Mouse (Mus musculus) intestine, embryonic 15.5 days (tissue): ENCODE data around the gene Retnla. TPM values are rescaled to one million over a fixed set of nuclear protein-coding genes. Genes with fewer than 3 reads are reported as not detected.

Experiments used
- ATAC-seq: fragments of 200-750 bp; cut with Nextera tagmentation; 2 replicates; pipeline ENCODE4 v1.8.0; 2017; ENCODE audit warnings: moderate TSS enrichment, moderate library complexity
- H3K27ac ChIP-seq: fragments of 300-500 bp; sonication (generic); 2 replicates; pipeline ENCODE4 v1.5.1; 2015; ENCODE audit warnings: mild to moderate bottlenecking, inconsistent platforms
- H3K27me3 ChIP-seq: fragments of 300-500 bp; sonication (generic); replicated peaks from 2 replicates; pipeline ENCODE4 v1.6.1; 2015; ENCODE audit warnings: inconsistent platforms
- H3K36me3 ChIP-seq: fragments of 300-500 bp; sonication (generic); 2 replicates; pipeline ENCODE4 v1.6.1; 2015; ENCODE audit warnings: inconsistent platforms
- H3K4me1 ChIP-seq: fragments of 300-500 bp; sonication (generic); replicated peaks from 2 replicates; pipeline ENCODE4 v1.6.1; 2015; ENCODE audit warnings: inconsistent platforms
- H3K4me2 ChIP-seq: fragments of 300-500 bp; sonication (generic); replicated peaks from 2 replicates; pipeline ENCODE4 v1.6.1; 2015; ENCODE audit warnings: mild to moderate bottlenecking, inconsistent platforms
- H3K4me3 ChIP-seq: fragments of 300-500 bp; sonication (generic); replicated peaks from 2 replicates; pipeline ENCODE4 v1.5.1; 2015; ENCODE audit warnings: inconsistent platforms
- H3K9ac ChIP-seq: fragments of 300-500 bp; sonication (generic); 2 replicates; pipeline ENCODE4 v1.6.1; 2015; ENCODE audit warnings: inconsistent platforms
- H3K9me3 ChIP-seq: fragments of 300-500 bp; sonication (generic); 2 replicates; pipeline ENCODE4 v1.6.1; 2016; ENCODE audit warnings: inconsistent platforms
- WGBS: fragments of 180-500 bp; shearing (Covaris S2); methylation state at CpG from one replicate; pipeline ENCODE4 v1.1.7; 2015; 5-methylcytosine and 5-hydroxymethylcytosine counted together
- polyA plus RNA-seq: library from polyadenylated mRNA; unstranded; fragments of >200 nt; fragmentation: Nextera tagmentation; extraction: Ambion mirVana; gene quantifications from 2 replicates; pipeline ENCODE4 v1.2.1, GENCODE M21; 2015

Gene Retnla
- not detected in 2 replicates for polyA plus RNA-seq

DNA sequence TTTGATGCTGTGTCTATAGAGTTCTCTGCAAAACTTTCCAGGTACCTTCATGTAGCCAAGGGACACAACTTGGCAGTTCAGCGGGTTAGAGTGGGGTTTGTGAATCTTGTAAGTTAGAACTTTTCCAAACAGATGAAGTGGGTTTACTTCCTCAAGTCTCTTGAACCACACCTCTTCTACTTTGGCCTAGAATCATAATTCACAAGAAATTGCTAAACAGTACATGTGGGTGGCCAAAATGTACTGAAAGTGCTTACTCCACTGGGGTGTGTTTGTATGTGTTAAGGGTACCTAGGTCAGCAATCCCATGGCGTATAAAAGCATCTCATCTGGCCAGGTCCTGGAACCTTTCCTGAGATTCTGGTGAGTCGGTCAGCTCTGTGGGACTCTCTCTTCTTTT is at the start of gene Retnla:
Gene Retnla, plus strand, starts transcription at position 286 of the 400 bp plus-strand sequence.
- no peaks in the 10 kb centered on the region for H3K4me1 ChIP-seq
- H3K27me3 ChIP-seq, result no peaks in the 10 kb centered on the region
- no peak within 1 kb of the TSS for H3K4me2 ChIP-seq
- H3K27ac ChIP-seq, result no peak within 1 kb of the TSS
- no peaks in the 10 kb centered on the region for H3K36me3 ChIP-seq
- no peak within 1 kb of the TSS for H3K4me3 ChIP-seq
- no peak for ATAC-seq
- WGBS, result 64% methylated on average over 3 of the region's 3 CpGs
- H3K9ac ChIP-seq, result no peak within 1 kb of the TSS
- H3K9me3 ChIP-seq, result no peaks in the 10 kb centered on the region

DNA sequence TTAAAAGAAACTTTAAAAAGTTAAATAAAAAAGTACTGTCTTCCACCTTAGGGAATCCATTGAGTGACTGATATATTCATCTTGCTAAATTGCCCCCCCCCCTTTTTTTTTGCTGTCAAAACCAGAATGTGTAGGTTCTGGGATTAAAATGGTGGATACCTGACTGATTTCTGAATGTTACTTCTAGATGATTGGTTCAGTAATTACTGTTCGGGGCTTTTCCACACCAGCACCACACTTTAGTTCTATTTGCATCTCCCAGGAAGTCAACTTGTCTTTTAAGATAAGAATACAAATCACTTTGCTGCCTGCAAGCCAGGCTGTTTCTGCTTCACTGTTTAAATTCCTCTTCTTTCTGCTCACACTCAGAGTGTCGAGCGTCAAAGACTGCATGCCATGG is 44.1 kb upstream of the Retnla start:
- 37% methylated on average over 3 of the region's 3 CpGs for WGBS
- Histone ChIP-seq H3K4me1 (no peaks in the 10 kb centered on the region), H3K4me3 (no peak overlapping the region), H3K4me2 (no peak overlapping the region), H3K9ac (no peak overlapping the region), H3K9me3 (no peaks in the 10 kb centered on the region), H3K36me3 (no peaks in the 10 kb centered on the region), H3K27me3 (no peaks in the 10 kb centered on the region), H3K27ac (no peak overlapping the region)
- ATAC-seq, result no peak

DNA sequence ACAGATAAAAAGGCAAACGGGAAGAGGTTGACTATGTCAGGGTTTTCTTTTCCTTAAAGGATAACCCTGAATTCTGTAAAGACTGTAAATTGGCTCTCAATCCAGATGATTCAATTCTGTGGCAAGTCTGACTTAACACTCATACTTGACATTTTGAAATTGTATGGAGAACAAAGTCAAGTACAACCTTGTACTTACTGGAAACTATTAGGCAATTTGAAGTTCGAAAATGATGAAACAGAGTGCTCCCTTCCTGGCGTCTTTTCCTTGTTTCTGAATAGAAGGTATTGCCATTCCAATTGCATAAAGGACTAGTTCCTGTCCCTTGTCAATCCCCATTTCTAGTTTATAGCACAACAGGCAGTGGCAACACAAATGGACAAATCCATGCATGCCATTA is 42.9 kb upstream of the Retnla start:
- ATAC-seq, result no peak
- H3K27ac ChIP-seq, result no peak overlapping the region
- no peaks in the 10 kb centered on the region for H3K36me3 ChIP-seq
- no peaks in the 10 kb centered on the region for H3K27me3 ChIP-seq
- H3K4me2 ChIP-seq, result no peak overlapping the region
- 90% methylated on average over 3 of the region's 3 CpGs for WGBS
- no peak overlapping the region for H3K4me3 ChIP-seq
- H3K9ac ChIP-seq, result no peak overlapping the region
- no peaks in the 10 kb centered on the region for H3K4me1 ChIP-seq
- H3K9me3 ChIP-seq, result no peaks in the 10 kb centered on the region

DNA sequence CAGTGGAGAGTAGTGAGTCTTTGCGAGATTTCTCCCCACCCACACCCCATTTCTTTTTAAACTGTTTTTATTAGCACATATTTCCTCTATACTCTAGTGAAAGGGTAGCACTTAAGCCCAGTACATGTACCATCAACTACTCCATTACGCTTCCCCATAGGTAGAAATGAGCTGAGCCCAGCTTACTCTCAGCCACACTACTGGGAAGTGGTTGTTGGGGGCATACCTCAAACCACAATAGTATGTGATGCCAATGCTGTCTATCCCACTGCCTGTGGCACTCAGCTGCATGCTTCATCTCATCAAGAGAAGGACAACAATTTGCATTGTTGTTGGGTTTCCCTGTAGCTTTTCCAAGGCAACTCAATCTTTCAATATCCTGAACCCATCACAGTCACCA is 41.4 kb upstream of the Retnla start:
- 91% methylated on average over 2 of the region's 2 CpGs for WGBS
- no peaks in the 10 kb centered on the region for H3K36me3 ChIP-seq
- ATAC-seq, result no peak

DNA sequence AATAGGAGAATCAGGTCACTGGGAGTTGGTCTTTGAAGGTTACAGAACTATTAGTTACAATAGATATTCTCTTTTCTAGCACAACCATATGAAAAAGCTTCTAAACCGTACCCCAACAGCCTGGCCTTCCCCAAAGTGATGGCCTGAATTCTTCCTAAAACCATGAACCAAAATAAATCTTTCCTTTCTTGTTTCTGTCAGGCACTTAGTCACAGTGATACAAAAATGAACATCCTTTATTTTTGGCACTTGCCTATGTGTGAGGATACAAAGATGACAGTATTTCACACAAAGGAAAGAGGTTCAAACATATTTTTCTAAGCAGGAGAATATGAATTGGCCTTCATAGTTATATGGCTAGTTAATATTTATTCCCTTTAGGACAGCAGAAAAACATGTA is 36.9 kb upstream of the Retnla start:
- ATAC-seq, result no peak

More for the DNA sequence above, 41.4 kb upstream of the Retnla start:
- H3K4me1 ChIP-seq, result no peaks in the 10 kb centered on the region
- no peak overlapping the region for H3K4me3 ChIP-seq
- H3K27me3 ChIP-seq, result no peaks in the 10 kb centered on the region
- no peak overlapping the region for H3K9ac ChIP-seq
- H3K4me2 ChIP-seq, result no peak overlapping the region
- no peaks in the 10 kb centered on the region for H3K9me3 ChIP-seq
- H3K27ac ChIP-seq, result no peak overlapping the region

DNA sequence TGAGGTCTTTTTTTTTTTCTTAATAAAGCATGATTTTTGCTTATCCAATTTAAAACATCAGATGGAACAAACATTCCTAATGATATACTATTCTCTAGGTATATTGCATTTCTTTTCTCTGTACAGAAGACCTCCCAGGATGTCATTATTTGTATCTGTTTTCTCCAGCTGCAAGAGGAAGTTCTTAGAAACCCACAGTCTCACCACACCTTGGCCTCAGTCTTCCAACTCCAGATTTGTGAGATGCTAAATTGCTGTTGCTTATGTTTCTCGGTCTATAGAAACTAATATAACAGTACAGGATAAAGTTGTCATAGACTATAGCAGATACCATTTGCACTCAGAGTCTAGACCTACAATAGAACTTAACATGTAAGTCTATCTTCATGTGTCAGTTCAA is 35.8 kb upstream of the Retnla start:
- Histone ChIP-seq H3K27ac (no peak overlapping the region), H3K4me1 (no peaks in the 10 kb centered on the region), H3K36me3 (no peaks in the 10 kb centered on the region), H3K9me3 (no peaks in the 10 kb centered on the region), H3K27me3 (no peaks in the 10 kb centered on the region), H3K4me3 (no peak overlapping the region), H3K9ac (no peak overlapping the region), H3K4me2 (no peak overlapping the region)
- 90% methylated on average over 1 of the region's 1 CpGs for WGBS
- no peak for ATAC-seq

More for the DNA sequence above, 36.9 kb upstream of the Retnla start:
- Histone ChIP-seq H3K4me1 (no peaks in the 10 kb centered on the region), H3K9me3 (no peaks in the 10 kb centered on the region), H3K4me3 (no peak overlapping the region), H3K4me2 (no peak overlapping the region), H3K27me3 (no peaks in the 10 kb centered on the region), H3K27ac (no peak overlapping the region), H3K36me3 (no peaks in the 10 kb centered on the region), H3K9ac (no peak overlapping the region)
- WGBS, result 90% methylated on average over 1 of the region's 1 CpGs

DNA sequence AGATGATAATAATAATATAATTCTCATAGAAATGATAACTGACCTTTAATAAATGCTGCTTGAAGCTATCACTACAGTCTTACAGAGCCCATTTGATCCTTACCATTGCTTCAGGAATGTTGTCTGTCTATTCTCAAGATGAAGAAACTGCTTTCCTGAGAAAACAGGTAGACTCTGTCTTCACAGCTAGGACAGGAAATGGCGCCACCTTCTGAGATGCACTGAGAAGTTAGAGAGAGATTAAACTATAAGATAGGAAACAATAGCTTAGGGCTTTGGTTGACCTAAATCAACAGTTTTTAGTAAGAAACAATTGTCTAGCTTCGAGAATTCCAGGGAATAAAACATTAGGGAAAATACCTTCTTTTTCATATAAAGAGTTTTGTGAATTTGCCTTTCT is 33.0 kb upstream of the Retnla start:
- Histone ChIP-seq H3K4me3 (no peak overlapping the region), H3K4me1 (no peaks in the 10 kb centered on the region), H3K27ac (no peak overlapping the region), H3K4me2 (no peak overlapping the region), H3K9me3 (no peaks in the 10 kb centered on the region), H3K36me3 (no peaks in the 10 kb centered on the region), H3K9ac (no peak overlapping the region), H3K27me3 (no peaks in the 10 kb centered on the region)
- 60% methylated on average over 2 of the region's 2 CpGs for WGBS
- no peak for ATAC-seq

DNA sequence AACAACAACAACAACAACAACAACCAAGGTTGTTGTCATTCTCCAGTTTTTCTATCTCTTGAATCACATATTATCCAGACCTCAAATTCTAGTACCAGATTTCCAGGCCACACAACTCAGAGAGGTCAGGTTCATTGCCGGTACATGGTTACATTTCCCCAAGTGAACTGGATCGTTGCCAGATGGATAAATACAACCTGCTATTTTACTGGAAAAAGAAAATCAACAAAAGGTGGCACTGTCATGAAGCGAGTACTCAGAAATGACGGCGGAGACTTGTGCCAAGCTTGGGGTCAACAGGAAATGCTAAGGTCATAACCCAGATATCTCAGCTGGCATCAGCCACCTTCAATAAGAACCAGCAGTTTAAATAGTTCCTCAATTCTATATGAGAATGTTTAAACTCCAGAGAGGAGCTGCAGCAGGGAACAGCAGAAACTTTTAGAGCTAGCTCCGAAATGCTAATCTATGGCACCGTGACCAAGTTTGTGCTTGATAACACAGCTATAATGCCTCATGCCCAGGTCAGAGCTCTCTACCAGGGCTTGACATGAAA is 30.4 kb upstream of the Retnla start:
- peak; percentile 31; the same call in 1 of the 2 replicates for ATAC-seq
- H3K9ac ChIP-seq, result no peak overlapping the region
- no peaks in the 10 kb centered on the region for H3K9me3 ChIP-seq
- H3K4me1 ChIP-seq, result no peaks in the 10 kb centered on the region
- H3K36me3 ChIP-seq, result no peaks in the 10 kb centered on the region
- 48% methylated on average over 7 of the region's 7 CpGs for WGBS
- H3K4me2 ChIP-seq, result no peak overlapping the region
- no peaks in the 10 kb centered on the region for H3K27me3 ChIP-seq
- H3K4me3 ChIP-seq, result no peak overlapping the region
- H3K27ac ChIP-seq, result no peak overlapping the region

DNA sequence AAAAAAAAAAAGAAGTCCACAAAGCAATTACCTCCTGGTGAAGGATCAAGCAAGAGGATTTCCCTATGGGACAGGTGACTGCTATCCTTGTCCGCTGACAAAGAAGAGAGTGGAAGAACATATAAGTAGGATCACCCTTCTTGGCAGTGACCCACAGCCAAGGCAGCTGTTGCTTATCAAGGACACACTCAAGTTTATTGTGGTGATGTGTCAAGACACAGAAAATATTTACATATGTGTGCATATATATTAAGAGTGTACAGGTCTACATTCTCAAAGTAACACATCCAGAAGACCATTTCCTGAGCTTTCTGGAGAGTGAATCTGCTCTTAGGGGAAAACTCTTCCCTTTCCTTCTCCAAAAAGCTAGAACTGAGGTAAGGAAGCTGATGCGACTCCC is 25.7 kb upstream of the Retnla start, which contains the start of gene Retnlb:
Gene Retnlb, plus strand, starts transcription at position 162 of the 400 bp plus-strand sequence.
- no peaks in the 10 kb centered on the region for H3K4me1 ChIP-seq
- H3K9ac ChIP-seq, result no peak within 1 kb of the TSS
- H3K4me2 ChIP-seq, result no peak within 1 kb of the TSS
- no peak within 1 kb of the TSS for H3K4me3 ChIP-seq
- no peaks in the 10 kb centered on the region for H3K27me3 ChIP-seq
- 96% methylated on average over 2 of the region's 2 CpGs for WGBS
- H3K9me3 ChIP-seq, result no peaks in the 10 kb centered on the region
- H3K27ac ChIP-seq, result no peak within 1 kb of the TSS
- no peaks in the 10 kb centered on the region for H3K36me3 ChIP-seq
- ATAC-seq, result no peak

DNA sequence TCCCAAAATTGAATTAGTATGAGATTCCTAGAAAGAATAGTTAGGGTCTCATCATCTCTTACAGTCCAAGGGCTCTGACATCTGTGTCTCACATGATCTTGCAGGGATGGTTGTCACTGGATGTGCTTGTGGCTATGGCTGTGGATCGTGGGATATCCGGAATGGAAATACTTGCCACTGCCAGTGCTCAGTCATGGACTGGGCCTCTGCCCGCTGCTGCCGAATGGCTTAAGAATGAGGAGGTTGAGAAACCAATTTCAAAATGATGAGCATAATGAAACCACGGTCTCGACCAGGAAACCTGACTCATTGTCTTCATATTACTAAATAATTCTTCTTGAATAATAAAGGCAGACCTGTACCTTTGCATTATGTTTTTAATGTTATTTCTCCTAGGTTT is 23.8 kb upstream of the Retnla start:
- Histone ChIP-seq H3K4me2 (no peak overlapping the region), H3K9ac (no peak overlapping the region), H3K36me3 (no peaks in the 10 kb centered on the region), H3K27ac (no peak overlapping the region), H3K4me3 (no peak overlapping the region), H3K9me3 (no peaks in the 10 kb centered on the region), H3K4me1 (no peaks in the 10 kb centered on the region), H3K27me3 (no peaks in the 10 kb centered on the region)
- ATAC-seq, result no peak
- WGBS, result 93% methylated on average over 6 of the region's 6 CpGs

DNA sequence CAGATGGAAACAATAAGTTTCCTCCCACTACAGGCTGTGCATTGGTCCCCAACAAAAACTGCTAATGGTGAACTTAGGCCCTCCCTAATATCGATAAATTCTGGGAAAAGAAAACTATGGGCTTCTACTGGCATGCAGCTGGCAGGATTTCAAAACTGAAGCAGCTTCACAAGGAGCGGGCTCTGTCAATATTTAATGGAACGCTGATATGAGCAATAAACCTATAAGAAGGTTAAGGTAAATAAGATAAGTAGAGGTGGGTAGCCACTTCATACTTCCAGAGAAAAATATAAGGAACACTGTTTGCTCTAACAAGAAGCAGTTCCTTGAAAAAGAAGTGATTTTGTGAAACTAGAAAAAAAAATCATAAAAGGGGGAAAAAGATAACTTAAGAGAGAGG is 15.9 kb upstream of the Retnla start:
- 54% methylated on average over 3 of the region's 3 CpGs for WGBS
- Histone ChIP-seq H3K4me3 (no peak overlapping the region), H3K36me3 (no peaks in the 10 kb centered on the region), H3K27me3 (no peaks in the 10 kb centered on the region), H3K9ac (no peak overlapping the region), H3K27ac (no peak overlapping the region), H3K4me2 (no peak overlapping the region), H3K9me3 (no peaks in the 10 kb centered on the region), H3K4me1 (no peaks in the 10 kb centered on the region)
- peak; percentile 92 for ATAC-seq

DNA sequence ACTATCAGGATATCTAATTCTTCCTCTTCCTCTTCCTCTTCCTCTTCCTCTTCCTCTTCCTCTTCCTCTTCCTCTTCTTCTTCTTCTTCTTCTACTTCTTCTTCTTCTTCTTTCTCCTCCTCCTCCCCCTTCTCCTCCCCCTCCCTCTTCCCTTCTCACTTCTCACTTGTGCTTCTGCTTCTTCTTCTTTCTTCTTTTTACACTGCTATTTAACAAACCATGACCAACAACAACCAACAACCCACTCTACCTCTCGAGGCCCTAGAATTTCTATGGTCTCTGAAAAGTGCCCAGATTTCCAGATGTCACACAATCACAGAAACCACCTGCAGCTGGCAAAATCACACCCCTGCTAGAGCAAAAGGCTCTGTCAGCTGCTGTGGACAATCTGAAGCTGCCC is 14.7 kb upstream of the Retnla start:
- no peak for ATAC-seq
- Histone ChIP-seq H3K4me3 (no peak overlapping the region), H3K9me3 (no peaks in the 10 kb centered on the region), H3K27me3 (no peaks in the 10 kb centered on the region), H3K4me1 (no peaks in the 10 kb centered on the region), H3K4me2 (no peak overlapping the region), H3K9ac (no peak overlapping the region), H3K36me3 (no peaks in the 10 kb centered on the region), H3K27ac (no peak overlapping the region)
- 63% methylated on average over 1 of the region's 1 CpGs for WGBS

DNA sequence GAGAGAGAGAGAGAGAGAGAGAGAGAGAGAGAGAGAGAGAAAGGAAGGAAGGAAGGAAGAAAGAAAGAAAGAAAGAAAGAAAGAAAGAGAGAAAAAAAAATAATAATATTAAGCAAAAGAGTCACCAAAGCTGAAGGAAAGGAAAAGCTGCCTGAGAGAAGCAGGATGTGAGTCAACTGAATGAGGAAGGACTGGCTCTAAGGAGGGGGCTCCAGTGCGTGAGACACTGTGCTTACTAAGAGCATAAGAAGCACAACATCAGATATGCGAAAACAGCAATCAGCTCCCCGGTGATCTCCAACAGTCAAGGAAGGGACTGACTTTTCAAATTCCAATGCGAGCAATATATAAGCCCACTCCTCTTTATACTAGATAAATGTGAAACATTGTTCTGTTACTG is 13.3 kb upstream of the Retnla start:
- no peaks in the 10 kb centered on the region for H3K36me3 ChIP-seq
- no peaks in the 10 kb centered on the region for H3K4me1 ChIP-seq
- H3K9me3 ChIP-seq, result no peaks in the 10 kb centered on the region
- no peaks in the 10 kb centered on the region for H3K27me3 ChIP-seq
- 82% methylated on average over 4 of the region's 4 CpGs for WGBS
- no peak overlapping the region for H3K4me2 ChIP-seq
- H3K4me3 ChIP-seq, result no peak overlapping the region
- ATAC-seq, result no peak
- no peak overlapping the region for H3K9ac ChIP-seq
- no peak overlapping the region for H3K27ac ChIP-seq
